Mouse (Mus musculus): Measurements from ENCODE around the gene M1ap.

The M1ap gene

DNA sequence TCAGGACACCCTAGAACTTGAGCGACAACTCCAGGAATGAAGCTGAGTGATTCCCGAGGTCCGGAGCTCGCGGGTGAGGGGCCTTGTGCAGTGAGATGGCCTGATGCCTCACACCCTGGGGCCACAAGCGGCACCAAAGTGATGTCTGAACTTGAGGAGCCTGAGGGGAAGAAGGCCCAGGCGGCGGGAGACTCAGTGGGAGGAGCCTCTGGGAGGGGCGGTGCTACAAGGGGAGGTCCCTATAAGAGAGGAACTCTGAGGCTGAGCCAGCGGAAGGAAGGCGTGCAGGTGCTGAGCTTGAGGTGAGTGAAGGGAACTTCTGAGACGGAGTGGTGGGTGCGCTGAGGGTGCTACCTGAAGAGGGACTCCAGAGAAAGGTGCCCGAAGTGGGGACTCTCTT lies at the start of gene M1ap:
TSS of gene M1ap (plus strand) at position 252 of the 400 bp plus-strand sequence.
- no peak for DNase-seq (ENCODE audit: low spot score in 2 of 2)

DNA sequence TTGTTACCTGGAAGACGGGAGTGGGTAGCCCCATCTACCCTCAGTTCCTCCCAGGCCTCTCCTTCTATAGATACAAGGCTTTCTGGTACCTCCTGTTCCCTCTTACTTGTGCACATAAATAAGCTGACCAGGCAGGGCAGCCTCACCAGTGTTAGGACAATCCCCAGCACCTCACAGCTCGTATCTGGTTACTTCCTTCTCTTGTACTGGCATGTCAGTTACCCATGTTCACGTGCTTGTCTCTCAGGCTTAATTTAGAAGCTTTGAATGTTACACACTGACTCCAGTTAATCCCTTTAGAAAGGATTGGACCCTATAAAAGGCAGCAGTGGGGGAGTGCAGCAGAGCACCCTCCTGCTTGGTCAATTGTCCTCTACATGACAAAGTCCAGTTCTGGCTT lies 49.4 kb upstream of the M1ap start:
- no peak for DNase-seq (ENCODE audit: low spot score in 2 of 2)

DNA sequence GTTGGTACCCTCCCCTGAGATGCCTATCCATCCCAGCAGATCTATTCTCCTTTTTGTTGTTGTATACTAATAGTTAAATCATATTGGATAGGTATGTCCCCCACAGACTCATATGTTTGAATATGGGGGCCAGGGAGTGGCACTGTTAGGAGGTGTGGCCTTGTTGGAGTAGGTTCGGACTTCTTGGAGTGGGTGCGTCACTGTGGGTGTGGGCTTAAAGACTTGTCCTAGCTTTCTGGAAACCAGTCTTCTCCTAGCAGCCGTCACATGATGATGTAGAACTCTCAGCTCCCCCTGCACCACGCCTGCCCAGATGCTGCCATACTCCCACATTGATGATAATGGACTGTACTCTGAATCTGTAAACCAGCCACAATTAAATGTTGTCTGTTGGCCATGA lies 48.5 kb upstream of the M1ap start:
- no peak for DNase-seq (ENCODE audit: low spot score in 2 of 2)

DNA sequence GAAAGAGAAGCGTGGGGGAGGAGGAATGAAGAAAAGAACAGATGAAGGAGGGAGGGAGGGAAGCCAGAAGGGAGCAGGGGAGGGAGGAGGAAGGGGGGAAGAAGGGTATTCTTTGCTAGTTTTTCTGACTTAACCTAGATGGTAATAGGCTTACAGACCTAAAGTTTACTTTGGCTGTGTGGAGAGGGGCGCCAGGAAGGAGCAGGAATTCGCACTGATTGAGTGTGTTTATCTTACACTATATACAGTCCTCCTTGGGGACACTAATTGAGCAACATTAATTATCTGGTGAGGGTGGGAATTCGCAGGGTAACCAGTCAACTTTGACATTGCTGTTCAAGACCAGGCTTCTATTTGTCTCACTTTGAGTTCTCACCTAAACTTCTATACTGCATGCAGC lies 48.0 kb upstream of the M1ap start:
- DNase-seq (ENCODE audit: low spot score in 2 of 2), result no peak

DNA sequence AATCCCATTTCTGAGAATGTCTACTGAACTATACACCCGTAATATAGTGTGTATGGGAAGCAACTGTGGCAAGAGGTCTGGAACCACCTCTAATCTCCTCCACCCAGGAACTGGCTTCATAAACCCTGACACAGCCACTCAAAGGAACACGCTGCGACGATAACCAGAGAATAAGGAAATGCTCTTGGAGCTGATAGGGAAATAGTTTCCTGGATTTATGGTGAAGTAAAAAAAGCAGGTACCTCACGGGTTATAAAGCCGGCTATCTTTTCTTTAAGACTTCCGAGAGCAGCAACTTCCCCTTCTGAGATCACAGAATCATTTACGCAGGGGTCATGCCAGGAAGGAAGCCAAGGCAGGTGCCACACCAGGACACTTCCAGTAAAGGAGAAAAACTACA lies 44.1 kb upstream of the M1ap start:
- DNase-seq (ENCODE audit: low spot score in 2 of 2), result no peak

DNA sequence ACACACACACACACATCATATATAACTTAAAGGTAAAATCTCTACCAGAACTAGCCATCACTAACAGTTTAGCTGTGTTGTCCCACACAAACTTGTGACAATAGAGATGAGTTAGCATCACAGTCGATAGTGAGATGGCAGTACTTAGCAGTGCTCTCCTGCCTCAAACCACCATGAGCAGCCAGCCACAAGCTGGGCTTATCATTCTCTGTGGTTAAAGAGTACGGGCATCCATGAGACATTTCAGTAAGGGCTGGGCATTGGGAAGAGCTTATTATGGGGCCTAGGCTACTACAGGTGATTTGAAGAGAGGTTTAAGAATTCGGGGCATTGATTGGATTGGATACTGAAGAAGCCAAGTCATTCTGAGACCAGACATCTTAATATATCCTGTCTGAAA lies 39.7 kb upstream of the M1ap start:
- no peak for DNase-seq (ENCODE audit: low spot score in 2 of 2)

DNA sequence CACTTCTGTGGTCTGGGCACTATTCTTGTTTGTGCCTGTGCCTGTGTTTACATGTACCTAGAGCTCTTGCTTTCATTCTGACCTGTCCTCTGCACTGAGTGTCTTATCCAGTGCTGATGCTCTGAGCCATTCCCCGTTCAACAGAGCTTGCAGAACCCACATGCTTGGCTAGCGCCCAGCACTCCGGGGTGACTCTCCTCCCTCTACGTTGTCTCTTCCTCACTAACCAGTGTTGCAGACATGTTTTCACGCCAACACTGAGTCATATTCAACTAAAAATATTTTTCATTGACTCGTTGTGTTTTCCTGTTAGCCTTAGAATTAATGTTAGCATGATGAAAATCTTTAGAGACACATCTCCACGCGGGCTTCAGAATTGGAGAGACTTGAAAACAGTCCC lies 38.7 kb upstream of the M1ap start:
- no peak for DNase-seq (ENCODE audit: low spot score in 2 of 2)

DNA sequence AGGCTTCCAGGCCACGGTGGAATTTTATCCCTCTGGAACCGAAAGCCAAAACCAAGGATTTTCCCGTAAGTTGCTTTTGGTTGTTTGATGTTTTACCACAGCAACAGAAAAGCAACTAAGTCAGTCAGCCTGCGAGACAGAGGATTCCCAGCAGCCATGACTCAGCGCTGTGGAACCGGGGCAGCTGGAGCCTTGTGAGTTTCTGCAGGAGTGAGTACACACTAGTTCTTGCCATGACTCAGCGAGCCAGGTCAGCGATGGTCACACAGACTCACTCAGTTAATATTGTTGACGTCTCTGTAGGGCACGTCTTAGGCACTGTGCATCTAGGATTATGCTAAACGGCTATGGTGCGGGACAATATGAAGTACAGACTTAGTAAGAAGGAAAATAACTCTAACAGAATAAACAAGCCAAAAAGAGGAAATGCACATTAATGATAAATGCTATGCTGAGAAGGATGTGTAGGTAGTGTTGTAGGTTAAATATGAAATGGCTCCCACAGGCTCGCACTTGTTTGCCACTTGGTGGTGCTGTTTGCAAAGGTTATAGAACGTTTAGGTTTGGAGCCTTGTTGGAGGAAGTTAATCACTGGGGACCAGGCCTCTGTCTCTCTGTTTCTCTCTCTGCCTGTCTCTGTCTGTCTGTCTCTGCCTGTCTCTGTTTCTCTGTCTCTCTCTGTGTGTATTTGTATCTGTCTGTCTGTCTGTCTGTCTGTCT lies 37.4 kb upstream of the M1ap start:
- DNase-seq (ENCODE audit: low spot score in 2 of 2), result peak; percentile 36 to 69

DNA sequence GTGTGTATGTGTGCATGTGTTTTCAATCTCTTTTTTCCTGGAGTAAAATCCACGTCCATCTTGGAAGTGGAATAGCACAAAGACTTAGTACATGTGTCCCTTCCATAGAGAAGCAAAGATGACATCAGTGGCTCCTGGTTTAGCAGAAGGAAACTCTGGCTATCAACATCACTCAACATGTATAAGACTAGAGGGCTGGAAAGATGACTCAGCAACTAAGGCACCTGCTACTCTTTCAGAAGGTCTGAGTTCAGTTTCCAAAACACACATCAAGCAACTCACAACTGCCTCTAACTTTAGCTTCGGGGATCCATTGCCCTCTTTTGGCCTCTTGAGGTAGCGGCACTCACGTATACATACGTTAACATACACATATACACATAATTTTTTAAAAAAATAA lies 35.4 kb upstream of the M1ap start:
- no peak for DNase-seq (ENCODE audit: low spot score in 2 of 2)

DNA sequence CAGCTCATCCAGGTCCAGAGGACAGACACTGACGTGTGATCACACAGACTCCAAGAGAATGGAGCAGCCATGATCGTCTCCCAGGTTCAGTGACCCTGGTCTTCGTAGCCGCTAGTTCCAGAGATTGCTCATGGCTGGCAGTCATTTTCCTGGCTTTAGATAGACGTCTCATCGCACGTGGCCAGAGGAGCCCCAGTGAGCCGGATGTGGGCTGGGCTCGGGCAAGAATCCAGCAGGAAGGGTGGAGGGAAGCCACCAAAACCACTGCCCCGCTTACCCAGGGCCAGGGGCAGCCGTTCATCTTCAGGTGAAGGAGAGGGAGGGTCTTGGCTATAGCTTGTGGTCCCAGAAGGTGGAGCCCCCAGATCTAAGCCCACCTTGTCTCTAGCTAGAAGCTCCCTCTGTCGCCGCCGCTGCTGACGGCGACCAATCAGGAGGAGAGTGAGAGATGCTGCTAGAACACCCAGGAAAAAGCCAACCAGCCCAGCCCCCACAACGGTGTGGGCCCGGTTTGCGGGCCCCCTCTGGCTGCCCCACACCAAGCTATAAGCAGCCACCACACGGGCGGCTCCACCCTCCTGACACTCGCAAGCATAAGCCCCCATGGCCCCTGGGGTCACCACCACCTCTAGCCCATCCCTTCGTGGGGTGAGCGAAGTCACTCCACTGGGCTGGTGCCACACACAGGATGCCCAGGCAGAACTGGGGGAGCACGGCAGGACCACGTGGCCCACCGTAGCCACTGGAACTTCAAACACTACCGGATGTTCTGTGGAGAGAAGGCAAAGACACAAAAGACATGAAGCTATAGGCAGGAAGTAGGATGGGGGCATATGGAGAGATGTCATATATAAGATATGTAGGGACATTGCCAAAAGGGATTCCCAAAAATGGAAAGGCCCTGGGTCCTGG lies 33.1 kb upstream of the M1ap start:
- no peak for DNase-seq (ENCODE audit: low spot score in 2 of 2)

DNA sequence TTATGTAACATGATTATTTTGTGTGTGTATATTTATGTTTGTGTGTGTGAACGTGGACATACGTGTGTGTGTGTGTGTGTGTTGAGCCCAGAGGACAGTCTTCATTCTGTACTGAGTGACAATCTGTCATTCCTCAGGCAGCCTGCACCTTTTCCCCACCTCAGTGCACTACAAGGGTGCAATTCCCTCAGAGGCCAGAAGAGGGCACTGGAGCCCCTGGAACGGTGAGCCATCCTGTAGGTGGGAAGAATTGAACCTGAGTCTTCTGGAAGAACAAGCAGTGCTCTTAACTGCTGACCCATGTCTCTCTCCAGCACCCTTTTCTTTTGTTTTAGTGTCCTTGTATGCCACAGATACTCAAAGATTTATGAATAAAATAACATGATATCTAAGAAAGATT lies 30.8 kb upstream of the M1ap start:
- DNase-seq (ENCODE audit: low spot score in 2 of 2), result peak in 1 of 2 experiments; percentile 47

DNA sequence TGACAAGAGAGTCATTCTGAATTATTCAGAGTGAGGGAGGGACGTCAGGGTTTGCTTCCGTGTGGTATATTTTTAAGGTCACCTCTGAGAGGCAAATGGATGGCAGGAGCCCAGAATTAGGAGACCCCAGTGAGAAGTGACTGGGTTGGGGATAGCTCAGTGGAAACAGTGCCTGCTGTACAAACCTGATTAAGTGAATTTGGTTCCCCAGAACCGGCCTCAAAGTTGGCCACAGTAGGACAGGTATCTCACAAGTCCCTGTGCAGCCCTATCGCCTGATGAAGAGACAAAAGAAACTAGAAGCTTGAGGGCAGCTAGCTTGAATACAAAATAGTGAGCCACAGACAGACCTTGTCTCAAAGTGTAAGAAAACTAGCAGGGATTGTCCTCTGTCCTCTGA lies 30.2 kb upstream of the M1ap start:
- DNase-seq (ENCODE audit: low spot score in 2 of 2), result no peak

DNA sequence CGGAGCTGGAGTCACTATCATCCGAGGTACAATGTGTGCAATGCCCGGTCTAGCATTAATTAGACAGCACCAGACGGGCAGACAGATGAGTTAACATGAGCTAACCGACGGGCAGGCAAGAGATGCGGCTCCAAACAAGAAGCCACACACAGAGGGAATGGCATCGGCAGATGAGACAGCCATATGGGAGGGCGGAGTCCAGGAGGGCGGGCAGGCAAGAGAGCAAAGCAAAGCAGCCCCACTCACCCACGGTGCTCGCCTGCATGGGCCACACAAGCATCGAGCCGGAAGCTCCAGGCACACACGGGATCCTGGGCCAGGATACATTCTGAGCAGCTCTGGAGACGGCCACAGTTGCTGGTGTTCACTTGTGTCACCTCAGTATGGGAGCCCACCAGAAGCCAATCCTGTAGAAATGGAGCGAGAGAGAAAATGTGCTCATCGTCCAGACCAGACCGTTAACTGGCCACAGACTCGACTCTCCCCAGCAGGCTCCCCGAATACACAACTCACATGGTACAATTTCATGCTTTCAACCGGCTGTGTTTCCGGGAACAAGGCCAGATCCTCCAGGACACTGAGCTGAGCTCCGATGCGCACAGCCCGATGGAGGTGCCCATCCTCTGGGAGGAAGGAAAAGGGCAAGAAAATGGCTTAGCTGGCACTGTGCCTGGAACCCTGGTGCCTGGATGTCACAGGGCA lies 29.5 kb upstream of the M1ap start:
- DNase-seq (ENCODE audit: low spot score in 2 of 2), result no peak

DNA sequence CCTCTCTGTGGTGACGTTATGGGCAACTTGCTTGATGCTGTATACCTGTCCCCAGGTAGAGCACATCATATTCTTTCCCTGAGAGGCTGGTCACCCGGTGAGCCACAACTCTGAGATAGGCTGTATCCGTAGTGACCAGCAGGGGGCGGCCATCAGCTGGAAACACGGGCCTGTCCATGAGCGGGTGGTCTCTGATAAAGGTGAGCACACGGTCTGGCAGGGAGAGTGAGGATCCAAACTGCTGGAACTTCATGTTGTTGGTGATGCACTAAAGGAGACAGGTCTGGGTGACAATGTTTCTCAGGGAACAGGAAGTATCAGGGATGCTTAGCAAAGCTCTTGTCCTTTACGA lies 28.9 kb upstream of the M1ap start:
- DNase-seq (ENCODE audit: low spot score in 2 of 2), result peak in 1 of 2 experiments; percentile 31

DNA sequence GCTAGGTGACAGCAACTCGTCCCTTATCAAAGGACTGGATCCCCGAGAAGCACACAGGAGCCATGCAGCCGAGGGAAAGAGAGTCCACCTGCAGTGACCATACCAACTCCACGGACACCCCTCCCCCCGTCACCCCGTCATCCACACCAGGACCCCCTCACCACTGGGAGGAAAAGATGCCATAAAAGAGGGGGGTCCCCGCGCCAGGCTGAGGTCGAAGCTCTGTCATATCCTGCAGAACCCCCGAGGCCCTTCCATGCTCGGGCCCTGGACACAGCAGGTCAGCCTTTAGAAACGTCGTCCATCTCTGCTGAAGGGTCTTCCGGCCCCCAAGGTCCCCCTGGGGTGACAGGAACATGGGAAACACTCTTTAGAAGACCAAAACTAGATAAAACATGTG lies 28.3 kb upstream of the M1ap start:
- no peak for DNase-seq (ENCODE audit: low spot score in 2 of 2)

DNA sequence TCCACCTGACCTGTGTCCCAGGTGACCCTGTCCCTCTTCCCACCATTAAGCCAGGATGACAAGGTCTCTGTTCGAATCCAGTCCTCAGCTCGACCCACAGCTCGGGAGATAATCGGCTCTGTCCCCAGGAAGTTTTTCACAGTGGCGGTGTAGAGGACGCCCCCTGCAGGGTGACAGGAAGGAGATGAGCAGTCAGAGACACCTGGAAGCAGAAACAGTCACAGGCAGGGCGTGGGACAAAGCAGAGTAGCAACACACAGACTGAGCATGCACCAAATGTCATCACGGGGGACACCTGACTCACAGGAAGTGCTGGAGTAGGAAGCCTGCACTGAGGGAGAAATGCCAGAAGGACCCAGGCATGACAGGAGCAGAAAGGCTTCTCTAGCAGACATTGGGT lies 27.2 kb upstream of the M1ap start:
- DNase-seq (ENCODE audit: low spot score in 2 of 2), result no peak

DNA sequence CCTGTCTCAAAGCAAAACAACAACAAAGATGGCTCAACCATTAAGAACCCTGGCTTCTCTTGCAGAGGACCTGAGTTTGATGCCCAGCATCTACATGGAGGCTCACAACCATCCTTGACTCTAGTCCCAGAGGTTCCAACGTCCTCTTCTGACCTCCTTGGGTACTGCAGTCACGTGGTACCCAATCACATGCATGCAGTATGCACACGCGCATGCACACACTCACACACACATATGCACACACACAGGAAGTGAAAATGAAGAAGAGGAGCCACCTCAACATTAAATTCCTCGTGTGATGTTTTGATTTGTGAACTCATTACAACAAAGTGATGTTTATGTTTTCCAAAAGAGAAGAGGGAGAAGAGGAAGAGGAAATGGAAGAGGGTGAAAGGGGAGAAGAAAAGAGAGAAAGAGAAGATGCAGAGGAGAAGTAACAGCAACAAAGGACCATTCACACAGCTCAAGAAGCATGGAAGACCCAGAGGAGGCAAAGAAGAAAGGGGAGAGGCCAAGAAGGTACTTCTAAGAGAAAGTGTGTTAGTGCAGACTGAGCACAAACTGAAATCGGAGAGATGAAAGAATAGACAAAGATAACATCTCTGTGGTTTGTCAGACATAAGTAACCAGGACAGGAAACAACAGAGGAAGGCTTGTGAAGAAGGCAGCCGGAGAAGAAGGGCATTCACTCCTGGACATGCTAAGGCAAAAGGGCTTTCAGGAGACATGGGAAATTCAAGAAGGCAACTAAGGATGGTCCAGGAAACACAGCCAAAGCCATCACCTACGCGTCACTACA lies 25.1 kb upstream of the M1ap start:
- no peak for DNase-seq (ENCODE audit: low spot score in 2 of 2)

DNA sequence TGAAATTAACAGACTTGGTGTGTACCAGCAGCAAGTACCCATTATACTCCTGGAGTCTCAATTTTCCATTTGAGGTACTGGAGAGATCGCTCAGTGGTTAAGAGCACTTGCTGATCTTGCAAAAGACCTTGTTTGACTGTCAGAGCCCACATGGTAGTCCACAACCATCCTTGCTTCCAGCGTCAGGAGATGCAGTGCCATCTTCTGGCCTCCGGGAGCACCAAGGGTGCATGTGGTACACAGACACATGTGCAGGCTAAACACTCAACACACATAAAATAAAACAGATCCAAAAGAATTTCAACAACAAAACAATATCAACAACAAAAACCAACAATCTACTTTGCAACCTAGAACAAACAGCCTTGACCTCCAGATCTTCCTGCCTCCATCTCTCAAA lies 21.7 kb upstream of the M1ap start:
- DNase-seq (ENCODE audit: low spot score in 2 of 2), result no peak

DNA sequence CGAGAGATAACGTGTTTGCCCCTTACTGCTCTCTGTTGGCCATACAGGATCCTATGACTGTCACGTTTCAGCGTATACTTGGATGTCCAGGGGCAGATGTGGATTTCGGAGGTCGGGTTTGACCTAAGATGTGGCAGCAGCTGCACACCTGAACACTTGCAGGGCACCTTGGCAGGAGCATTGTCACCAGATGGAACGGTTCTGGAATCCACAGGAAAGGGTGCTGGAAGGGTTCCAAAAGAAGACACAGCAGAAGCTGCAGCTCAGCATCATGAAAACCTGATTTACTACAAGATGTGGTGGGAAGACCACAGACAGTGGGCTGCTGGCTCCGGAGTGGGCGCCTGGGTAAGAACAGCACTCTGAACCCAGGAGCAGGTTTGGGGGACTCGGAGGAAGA lies 20.6 kb upstream of the M1ap start:
- DNase-seq (ENCODE audit: low spot score in 2 of 2), result no peak

DNA sequence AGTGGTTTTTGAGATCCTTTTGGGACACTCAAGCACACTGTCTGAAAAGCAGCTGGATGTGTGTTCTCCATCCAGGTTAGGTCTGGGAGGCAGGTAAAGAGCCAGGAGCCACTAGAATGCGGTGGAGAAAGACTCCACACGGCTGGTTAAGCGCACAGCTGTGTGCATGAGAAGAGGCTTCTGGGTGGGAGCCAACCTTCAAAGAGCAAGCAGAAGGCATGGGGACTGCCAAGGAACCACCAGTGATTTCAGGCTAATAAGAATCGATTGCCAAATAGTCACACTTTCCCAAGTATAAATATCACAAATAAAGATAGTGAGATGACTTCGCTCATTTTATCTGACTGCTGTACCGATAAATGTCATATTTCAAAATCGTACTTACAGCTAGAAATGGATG lies 20.2 kb upstream of the M1ap start:
- no peak for DNase-seq (ENCODE audit: low spot score in 2 of 2)

DNA sequence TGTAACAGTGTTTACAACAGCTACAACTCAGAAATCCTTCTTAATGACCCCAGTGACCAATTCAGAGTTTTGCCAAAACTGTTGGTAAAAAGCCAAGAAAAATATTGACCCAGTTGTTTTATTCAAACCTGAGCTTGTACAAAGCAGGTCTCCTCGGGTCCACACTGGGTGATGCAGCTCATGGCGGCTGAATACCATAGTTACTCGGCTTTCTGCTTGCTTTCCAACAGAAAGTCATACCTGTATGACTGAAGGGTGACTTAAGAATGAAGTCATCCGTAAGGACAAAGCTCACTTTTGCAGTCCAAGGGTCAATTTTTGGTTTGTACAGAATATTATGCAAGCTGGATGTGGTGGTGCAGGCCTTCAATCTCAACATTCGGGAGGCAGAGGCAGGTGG lies 19.1 kb upstream of the M1ap start:
- DNase-seq (ENCODE audit: low spot score in 2 of 2), result no peak

Data from urinary bladder, adult 18-20 months (tissue).